Mouse (Mus musculus): Measurements from ENCODE around the gene Spc25. TPM values are rescaled to one million over a fixed set of nuclear protein-coding genes. Genes with fewer than 3 reads are reported as not detected.

Gene Spc25
- polyA plus RNA-seq, 1 experiment from 2014 or later = 207 TPM

GRCm38 (mm10) chr2:69215242-69215641, 9.2 kb upstream of the Spc25 start:
- H3K9me3 ChIP-seq (replicated peaks) = no peaks in the 10 kb centered on the region
- H3K36me3 ChIP-seq = no peaks in the 10 kb centered on the region
- whole genome bisulfite sequencing = 86% methylated on average over 7 of the region's 7 CpGs
- H3K27me3 ChIP-seq (ENCODE audit: low read depth, poor library complexity, severe bottlenecking) = no peaks in the 10 kb centered on the region
- 0 out of 2 replicates have a peak, but pooled peaks cover 3% of the 10 kb centered on the region for H3K4me1 ChIP-seq
- no peak overlapping the region for H3K27ac ChIP-seq
- no peak overlapping the region for H3K4me3 ChIP-seq
- no peak for DNase-seq (ENCODE audit: low spot score)

GRCm38 (mm10) chr2:69212652-69213051, 6.7 kb upstream of the Spc25 start:
- Histone ChIP-seq H3K27me3 (ENCODE audit: low read depth, poor library complexity, severe bottlenecking) (no peaks in the 10 kb centered on the region), H3K4me1 (0 out of 2 replicates have a peak, but pooled peaks cover 3% of the 10 kb centered on the region), H3K36me3 (no peaks in the 10 kb centered on the region), H3K27ac (no peak overlapping the region), H3K4me3 (no peak overlapping the region), H3K9me3 (replicated peaks) (no peaks in the 10 kb centered on the region)
- WGBS = 80% methylated on average over 10 of the region's 10 CpGs
- DNase-seq (ENCODE audit: low spot score) = no peak

DNA sequence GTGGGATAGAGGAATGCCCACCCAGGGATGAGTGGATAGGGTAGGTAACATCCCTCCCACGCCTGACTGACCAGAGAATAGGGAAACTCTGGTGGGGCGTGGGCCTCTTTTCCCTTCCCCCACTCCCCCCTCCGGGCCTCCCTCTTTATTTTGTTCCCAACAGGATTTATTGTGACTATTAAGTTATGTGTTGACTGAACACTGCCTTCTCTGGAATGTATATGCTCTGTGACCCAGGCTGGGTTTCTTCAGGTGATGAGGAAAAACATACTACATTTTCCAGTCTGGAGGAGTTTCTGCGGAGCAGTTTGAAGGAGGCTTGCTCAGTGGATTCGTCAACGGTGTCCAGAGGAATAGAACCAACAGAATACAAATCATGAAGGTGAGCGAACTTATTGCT, 4.8 kb upstream of the Spc25 start, which contains the start of gene G6pc2:
Gene G6pc2 (plus strand): TSS at position 301 of the 400 bp plus-strand sequence.
- no peaks in the 10 kb centered on the region for H3K27me3 ChIP-seq (ENCODE audit: low read depth, poor library complexity, severe bottlenecking)
- no peaks in the 10 kb centered on the region for H3K36me3 ChIP-seq
- WGBS = 91% methylated on average over 7 of the region's 7 CpGs
- H3K4me3 ChIP-seq = no peak within 1 kb of the TSS
- H3K27ac ChIP-seq = no peak within 1 kb of the TSS
- 0 out of 2 replicates have a peak, but pooled peaks cover 3% of the 10 kb centered on the region for H3K4me1 ChIP-seq
- no peaks in the 10 kb centered on the region for H3K9me3 ChIP-seq (replicated peaks)
- no peak for DNase-seq (ENCODE audit: low spot score)

DNA sequence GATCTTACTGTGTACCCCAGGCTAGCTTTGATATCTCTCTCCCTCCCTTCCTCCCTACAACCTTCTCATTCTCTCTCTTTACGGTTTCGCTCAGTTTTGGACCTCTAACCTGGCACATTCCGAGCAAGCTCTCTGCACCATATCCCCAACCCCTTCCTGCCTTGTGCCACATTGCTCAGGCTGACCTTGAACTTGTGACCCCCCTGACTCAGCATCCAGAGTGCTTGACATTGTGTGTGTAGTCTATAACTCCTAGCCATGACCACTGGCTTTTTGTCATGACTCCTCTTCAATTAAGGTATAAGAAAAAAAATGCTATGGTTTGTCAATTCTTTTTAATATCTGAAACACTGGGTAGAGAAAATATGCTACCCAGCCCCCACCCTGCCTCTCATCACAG, 3.7 kb upstream of the Spc25 start:
- 86% methylated on average over 3 of the region's 3 CpGs for WGBS
- Histone ChIP-seq H3K27ac (no peak overlapping the region), H3K27me3 (ENCODE audit: low read depth, poor library complexity, severe bottlenecking) (no peaks in the 10 kb centered on the region), H3K4me3 (no peak overlapping the region), H3K4me1 (peaks cover 10% of the 10 kb centered on the region), H3K9me3 (replicated peaks) (no peaks in the 10 kb centered on the region), H3K36me3 (no peaks in the 10 kb centered on the region)
- no peak for DNase-seq (ENCODE audit: low spot score)

DNA sequence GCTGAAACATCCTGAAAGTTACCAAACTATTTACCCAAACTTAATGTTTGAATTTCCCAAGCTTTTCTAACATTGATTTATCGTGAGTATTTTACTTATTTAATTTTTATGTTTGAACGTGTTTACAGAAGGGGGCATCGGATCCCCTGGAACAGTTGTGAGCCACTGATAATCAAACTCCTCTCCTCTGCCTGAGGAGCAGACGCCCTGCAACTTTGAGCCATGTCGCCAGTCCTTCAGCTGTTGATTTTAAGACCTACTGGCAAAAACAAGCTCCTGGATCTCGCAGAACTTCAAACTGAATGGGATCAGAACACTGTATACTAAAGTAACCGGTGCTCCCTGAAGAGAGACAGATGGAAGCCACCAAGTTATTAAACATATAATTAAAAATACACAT, 529 bp upstream of the Spc25 start:
- peaks cover 14% of the 10 kb centered on the region for H3K4me1 ChIP-seq
- peak overlapping the region; percentile 97; the same call in 1 of the 2 replicates for H3K27ac ChIP-seq
- DNase-seq (ENCODE audit: low spot score) = no peak
- no peaks in the 10 kb centered on the region for H3K27me3 ChIP-seq (ENCODE audit: low read depth, poor library complexity, severe bottlenecking)
- H3K4me3 ChIP-seq = peak overlapping the region; percentile 88
- WGBS = 29% methylated on average over 7 of the region's 7 CpGs
- H3K9me3 ChIP-seq (replicated peaks) = no peaks in the 10 kb centered on the region
- H3K36me3 ChIP-seq = peaks cover 19% of the 10 kb centered on the region

GRCm38 (mm10) chr2:69205185-69205584, 809 bp downstream of the Spc25 start:
- no peak for DNase-seq (ENCODE audit: low spot score)
- Histone ChIP-seq H3K27ac (peak overlapping the region; percentile 97), H3K4me3 (peak overlapping the region; percentile 88), H3K9me3 (replicated peaks) (no peaks in the 10 kb centered on the region), H3K36me3 (peaks cover 31% of the 10 kb centered on the region), H3K4me1 (peaks cover 11% of the 10 kb centered on the region), H3K27me3 (ENCODE audit: low read depth, poor library complexity, severe bottlenecking) (no peaks in the 10 kb centered on the region)
- 28% methylated on average over 6 of the region's 6 CpGs for WGBS

GRCm38 (mm10) chr2:69193555-69193954, 12.4 kb downstream of the Spc25 start:
- H3K4me1 ChIP-seq = no peaks in the 10 kb centered on the region
- 85% methylated on average over 5 of the region's 5 CpGs for WGBS
- DNase-seq (ENCODE audit: low spot score) = no peak
- H3K4me3 ChIP-seq = no peak overlapping the region
- no peak overlapping the region for H3K27ac ChIP-seq
- H3K9me3 ChIP-seq (replicated peaks) = no peaks in the 10 kb centered on the region
- H3K27me3 ChIP-seq (ENCODE audit: low read depth, poor library complexity, severe bottlenecking) = no peaks in the 10 kb centered on the region
- H3K36me3 ChIP-seq = peaks cover 65% of the 10 kb centered on the region

DNA sequence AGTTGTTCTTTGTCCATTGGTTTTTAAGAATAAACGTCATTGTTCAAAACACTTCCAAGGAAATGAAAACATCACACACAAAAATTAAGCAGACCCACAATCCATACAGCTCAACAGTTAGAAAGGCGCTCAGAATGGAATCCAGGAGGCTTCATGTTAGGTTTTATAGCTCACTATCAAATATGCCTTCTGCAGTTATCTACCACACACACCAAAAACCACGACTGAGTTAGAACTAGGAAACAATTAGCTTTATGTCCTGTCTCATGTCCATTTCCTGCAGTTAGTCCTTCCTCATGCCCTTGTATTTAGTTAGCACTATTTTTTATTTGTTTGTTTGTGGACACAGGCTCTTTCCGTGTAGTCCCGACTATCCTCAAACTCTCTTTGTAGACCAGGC, 14.9 kb downstream of the Spc25 start:
- DNase-seq (ENCODE audit: low spot score) = no peak
- H3K4me3 ChIP-seq = no peak overlapping the region
- no peaks in the 10 kb centered on the region for H3K4me1 ChIP-seq
- peaks cover 46% of the 10 kb centered on the region for H3K36me3 ChIP-seq
- no peaks in the 10 kb centered on the region for H3K9me3 ChIP-seq (replicated peaks)
- 89% methylated on average over 5 of the region's 5 CpGs for WGBS
- no peak overlapping the region for H3K27ac ChIP-seq
- no peaks in the 10 kb centered on the region for H3K27me3 ChIP-seq (ENCODE audit: low read depth, poor library complexity, severe bottlenecking)

DNA sequence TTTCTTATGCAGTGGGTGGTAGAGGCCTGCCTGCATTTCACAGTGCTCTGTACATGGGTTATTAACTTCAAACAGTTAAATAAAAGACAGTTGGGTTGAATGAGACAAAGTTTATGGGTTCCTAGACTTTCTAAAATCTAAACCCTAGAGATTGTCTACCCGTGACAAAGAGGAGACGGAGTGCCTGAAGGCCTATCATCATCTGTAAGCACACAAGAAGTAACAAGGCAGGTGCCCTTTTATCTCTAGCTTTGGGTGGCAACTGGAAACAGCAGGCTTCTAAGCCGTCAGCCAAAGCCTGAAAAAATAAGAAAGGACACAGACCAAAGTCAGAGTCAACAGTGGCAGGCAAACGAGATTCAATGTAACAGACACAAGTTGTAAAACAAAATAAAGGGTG, 16.8 kb downstream of the Spc25 start:
- Histone ChIP-seq H3K9me3 (replicated peaks) (no peaks in the 10 kb centered on the region), H3K27ac (no peak overlapping the region), H3K36me3 (peaks cover 28% of the 10 kb centered on the region), H3K4me1 (no peaks in the 10 kb centered on the region), H3K27me3 (ENCODE audit: low read depth, poor library complexity, severe bottlenecking) (no peaks in the 10 kb centered on the region), H3K4me3 (no peak overlapping the region)
- 74% methylated on average over 4 of the region's 4 CpGs for WGBS
- no peak for DNase-seq (ENCODE audit: low spot score)

DNA sequence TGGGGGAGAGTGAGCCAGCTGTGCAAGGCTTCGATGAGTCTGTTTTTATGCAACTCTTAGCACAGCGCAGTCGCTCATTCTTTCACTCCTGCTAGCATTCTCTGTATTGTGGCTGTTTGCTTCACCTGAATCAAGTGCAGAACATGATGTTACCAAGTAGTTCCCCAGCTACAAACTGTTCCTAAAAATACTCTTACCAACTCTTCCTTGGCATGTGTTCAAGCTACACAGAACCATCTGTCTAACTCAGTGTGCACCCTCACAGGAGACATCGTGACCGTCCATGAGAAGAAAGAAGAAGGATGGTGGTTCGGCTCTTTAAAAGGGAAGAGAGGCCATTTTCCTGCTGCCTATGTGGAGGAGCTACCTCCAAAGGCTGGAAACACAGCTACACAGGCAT, 17.3 kb downstream of the Spc25 start:
- 94% methylated on average over 6 of the region's 6 CpGs for WGBS
- H3K4me3 ChIP-seq = no peak overlapping the region
- no peak for DNase-seq (ENCODE audit: low spot score)

GRCm38 (mm10) chr2:69187990-69188389, 18.0 kb downstream of the Spc25 start:
- H3K27ac ChIP-seq = no peak overlapping the region
- no peaks in the 10 kb centered on the region for H3K4me1 ChIP-seq
- DNase-seq (ENCODE audit: low spot score) = no peak
- H3K4me3 ChIP-seq = no peak overlapping the region
- no peaks in the 10 kb centered on the region for H3K9me3 ChIP-seq (replicated peaks)
- peaks cover 16% of the 10 kb centered on the region for H3K36me3 ChIP-seq
- H3K27me3 ChIP-seq (ENCODE audit: low read depth, poor library complexity, severe bottlenecking) = no peaks in the 10 kb centered on the region
- WGBS = 93% methylated on average over 2 of the region's 2 CpGs

More for the DNA sequence above, 17.3 kb downstream of the Spc25 start:
- H3K9me3 ChIP-seq (replicated peaks) = no peaks in the 10 kb centered on the region
- H3K27ac ChIP-seq = no peak overlapping the region
- no peaks in the 10 kb centered on the region for H3K27me3 ChIP-seq (ENCODE audit: low read depth, poor library complexity, severe bottlenecking)
- H3K36me3 ChIP-seq = peaks cover 23% of the 10 kb centered on the region
- no peaks in the 10 kb centered on the region for H3K4me1 ChIP-seq

- Histone ChIP-seq H3K27me3 (ENCODE audit: low read depth, poor library complexity, severe bottlenecking) (no peaks in the 10 kb centered on the region), H3K4me3 (no peak overlapping the region), H3K36me3 (no peaks in the 10 kb centered on the region), H3K9me3 (replicated peaks) (no peaks in the 10 kb centered on the region), H3K27ac (no peak overlapping the region), H3K4me1 (no peaks in the 10 kb centered on the region)
- DNase-seq (ENCODE audit: low spot score) = no peak
- WGBS = 87% methylated on average over 4 of the region's 4 CpGs
Observed at GRCm38 (mm10) chr2:69179721-69180120, 26.3 kb downstream of the Spc25 start.

- Histone ChIP-seq H3K36me3 (no peaks in the 10 kb centered on the region), H3K4me3 (no peak overlapping the region), H3K4me1 (no peaks in the 10 kb centered on the region), H3K27me3 (ENCODE audit: low read depth, poor library complexity, severe bottlenecking) (no peaks in the 10 kb centered on the region), H3K27ac (no peak overlapping the region), H3K9me3 (replicated peaks) (no peaks in the 10 kb centered on the region)
- WGBS = 90% methylated on average over 5 of the region's 5 CpGs
- DNase-seq (ENCODE audit: low spot score) = no peak
Observed at GRCm38 (mm10) chr2:69175296-69175695, 30.7 kb downstream of the Spc25 start.

- Histone ChIP-seq H3K36me3 (no peaks in the 10 kb centered on the region), H3K4me1 (no peaks in the 10 kb centered on the region), H3K4me3 (no peak overlapping the region), H3K9me3 (replicated peaks) (no peaks in the 10 kb centered on the region), H3K27ac (no peak overlapping the region), H3K27me3 (ENCODE audit: low read depth, poor library complexity, severe bottlenecking) (no peaks in the 10 kb centered on the region)
- 67% methylated on average over 9 of the region's 9 CpGs for WGBS
- no peak for DNase-seq (ENCODE audit: low spot score)
Observed at GRCm38 (mm10) chr2:69170395-69171077, 35.5 kb downstream of the Spc25 start.

Measured in limb, embryonic 10.5 days (tissue).